Comparison of ENCODE assay signal across 8 mouse cellular contexts in genomic region chr16:17275721-17276120, GRCm38 (mm10). TPM values are rescaled to one million over a fixed set of nuclear protein-coding genes. Genes with fewer than 3 reads are reported as not detected.
DNase-seq lines count a peak whose midpoint lies in the region; ATAC-seq and TF ChIP-seq lines count a peak whose summit lies in the region.

TSS of gene Tmem191c (plus strand) at chr16:17276077.

- H3K4me3 ChIP-seq in heart, embryonic 16.5 days (ENCODE audit: low read length), result peak within 1 kb of the TSS; percentile 78
- peak within 1 kb of the TSS; percentile 70 to 84 for H3K4me3 ChIP-seq in ES-E14 (ENCODE audit: insufficient read depth in 1 of 2, low read depth in 1 of 2, low read length in 2 of 2, poor library complexity in 1 of 2, severe bottlenecking in 1 of 2)
- H3K4me3 ChIP-seq in forebrain, embryonic 16.5 days (replicated peaks; ENCODE audit: low read length), result peak within 1 kb of the TSS; percentile 59
- H3K4me3 ChIP-seq in limb, embryonic 14.5 days (replicated peaks; ENCODE audit: low read length), result peak within 1 kb of the TSS; percentile 56

- no peak for ATAC-seq in heart, embryonic 16.5 days (replicated peaks; ENCODE audit: extremely low read depth, insufficient read depth, low FRiP score)
- no peak for ATAC-seq in forebrain, embryonic 16.5 days
- no peak for ATAC-seq in limb, embryonic 14.5 days (ENCODE audit: low FRiP score, low read depth)

- TF ChIP-seq POLR2A in limb, embryonic 14.5 days (IDR thresholded peaks at IDR 0.05; ENCODE audit: borderline replicate concordance, extremely low read depth, insufficient read depth, insufficient read length), result no peak

- H3K27me3 ChIP-seq in heart, embryonic 16.5 days (ENCODE audit: control insufficient read depth, insufficient read depth, low read length), result peaks cover 19% of the 10 kb centered on the region
- H3K27me3 ChIP-seq in forebrain, embryonic 16.5 days (replicated peaks; ENCODE audit: control insufficient read depth, insufficient read depth, low read length), result peaks cover 21% of the 10 kb centered on the region
- H3K27me3 ChIP-seq in limb, embryonic 14.5 days (ENCODE audit: control insufficient read depth, insufficient read depth, low read length), result peaks cover 21% of the 10 kb centered on the region

- H3K27ac ChIP-seq in heart, embryonic 16.5 days (ENCODE audit: low read length), result peak within 1 kb of the TSS; percentile 64
- peak within 1 kb of the TSS; percentile 61 for H3K27ac ChIP-seq in ES-E14 (ENCODE audit: insufficient read depth, low read depth, low read length, poor library complexity, severe bottlenecking)
- H3K27ac ChIP-seq in forebrain, embryonic 16.5 days (ENCODE audit: low read length), result peak within 1 kb of the TSS; percentile 78
- H3K27ac ChIP-seq in limb, embryonic 14.5 days (replicated peaks; ENCODE audit: low read depth, low read length), result peak within 1 kb of the TSS; percentile 72

- no peak for DNase-seq in heart, adult 18-20 months
- DNase-seq in ES-E14 (ENCODE audit: low read depth, low spot score), result no peak
- DNase-seq in limb, embryonic 14.5 days (ENCODE audit: low spot score), result no peak
- DNase-seq in right cerebral cortex, postnatal 4 days, result no peak
- no peak for DNase-seq in cerebellum, adult 11-12 months
- DNase-seq in spleen, postnatal 14 days (ENCODE audit: low spot score in 2 of 2), result no peak

- H3K4me1 ChIP-seq in heart, embryonic 16.5 days (ENCODE audit: control insufficient read depth, insufficient read depth, low read length), result peaks cover 18% of the 10 kb centered on the region
- H3K4me1 ChIP-seq in ES-E14 (ENCODE audit: control insufficient read depth in 2 of 2, insufficient read depth in 2 of 2, low read length in 2 of 2, poor library complexity in 1 of 2), result peaks cover 0 to 3% of the 10 kb centered on the region in 2 experiments; a peak in 1 of 4 replicates
- peaks cover 19% of the 10 kb centered on the region for H3K4me1 ChIP-seq in forebrain, embryonic 16.5 days (replicated peaks; ENCODE audit: control insufficient read depth, insufficient read depth, low read length)
- H3K4me1 ChIP-seq in limb, embryonic 14.5 days (ENCODE audit: control insufficient read depth, insufficient read depth, low read length), result peaks cover 16% of the 10 kb centered on the region

- H3K4me2 ChIP-seq in heart, embryonic 16.5 days (ENCODE audit: low read depth, low read length), result peak within 1 kb of the TSS; percentile 99
- peak within 1 kb of the TSS; percentile 89 for H3K4me2 ChIP-seq in forebrain, embryonic 16.5 days (ENCODE audit: low read length)
- peak within 1 kb of the TSS; percentile 92 for H3K4me2 ChIP-seq in limb, embryonic 14.5 days (replicated peaks; ENCODE audit: low read depth, low read length, severe bottlenecking)

- H3K9ac ChIP-seq in heart, embryonic 16.5 days (ENCODE audit: low read length), result peak within 1 kb of the TSS; percentile 77
- peak within 1 kb of the TSS; percentile 77 for H3K9ac ChIP-seq in ES-E14 (ENCODE audit: insufficient read depth, low read depth, low read length, poor library complexity, severe bottlenecking)
- H3K9ac ChIP-seq in forebrain, embryonic 16.5 days (replicated peaks; ENCODE audit: low read depth, low read length), result peak within 1 kb of the TSS; percentile 62
- H3K9ac ChIP-seq in limb, embryonic 14.5 days (ENCODE audit: low read depth, low read length, severe bottlenecking), result peak within 1 kb of the TSS; percentile 50; the same call in 1 of the 2 replicates

- in situ Hi-C loops in ES-E14 (cut with MboI; ENCODE audit: low sequenced_read_pairs in 2 of 2, unreplicated experiment in 2 of 2), result no loop called here

- peaks cover 4% of the 10 kb centered on the region; the same call in 1 of the 2 replicates for H3K36me3 ChIP-seq in heart, embryonic 16.5 days (ENCODE audit: control insufficient read depth, insufficient read depth)
- peaks cover 4% of the 10 kb centered on the region; the same call in 1 of the 2 replicates for H3K36me3 ChIP-seq in ES-E14 (ENCODE audit: control insufficient read depth, insufficient read depth, low read length, poor library complexity, severe bottlenecking)
- peaks cover 6% of the 10 kb centered on the region for H3K36me3 ChIP-seq in forebrain, embryonic 16.5 days (ENCODE audit: control insufficient read depth, insufficient read depth)
- H3K36me3 ChIP-seq in limb, embryonic 14.5 days (ENCODE audit: control insufficient read depth, insufficient read depth, low read length), result peaks cover 15% of the 10 kb centered on the region

- WGBS in heart, embryonic 16.5 days, result 54% methylated on average over 7 of the region's 7 CpGs
- 60% methylated on average over 7 of the region's 7 CpGs for WGBS in forebrain, embryonic 16.5 days
- 57% methylated on average over 7 of the region's 7 CpGs for WGBS in limb, embryonic 14.5 days

- peaks cover 4% of the 10 kb centered on the region for H3K9me3 ChIP-seq in heart, embryonic 16.5 days (replicated peaks; ENCODE audit: control insufficient read depth, low read length)
- H3K9me3 ChIP-seq in ES-E14 (ENCODE audit: control insufficient read depth, insufficient read depth, low read depth, low read length), result no peaks in the 10 kb centered on the region
- peaks cover 3% of the 10 kb centered on the region; the same call in 1 of the 2 replicates for H3K9me3 ChIP-seq in forebrain, embryonic 16.5 days (ENCODE audit: control insufficient read depth, low read length)
- H3K9me3 ChIP-seq in limb, embryonic 14.5 days (ENCODE audit: control insufficient read depth, low read length), result peaks cover 4% of the 10 kb centered on the region

TF ChIP-seq in ES-E14, 5 proteins besides CTCF, POLR2A, EP300 and RAD21:
- TF ChIP-seq ZC3H11A (IDR thresholded peaks at IDR 0.05; ENCODE audit: borderline replicate concordance, low read depth, low read length) (no peak), MAFK (IDR thresholded peaks at IDR 0.05; ENCODE audit: insufficient read depth, low read depth, low read length) (no peak), ZNF384 (IDR thresholded peaks at IDR 0.05; ENCODE audit: low read depth, low read length) (no peak), CHD2 (IDR thresholded peaks at IDR 0.05; ENCODE audit: low read depth, low read length) (no peak), HCFC1 (IDR thresholded peaks at IDR 0.05; ENCODE audit: borderline replicate concordance, insufficient read depth, low read length) (no peak)
TF ChIP-seq in ES-E14: peak in this region for 0.

RNA-seq across cellular contexts. Expression of gene Tmem191c, which starts in this region (rescaled TPM):
- polyA plus RNA-seq in heart, embryonic 16.5 days (2015; fragmentation: Nextera tagmentation; extraction: Ambion mirVana), result 10.8 and 15.0 TPM in 2 replicates
- 1 to 10 TPM; 1.2 to 1.6 TPM for total RNA-seq in heart, adult 18-20 months (2021)
- 45.1 and 68.6 TPM in 2 replicates for total RNA-seq in ES-E14 (2012; rRNA removed)
- polyA plus RNA-seq in forebrain, embryonic 16.5 days (2015; fragmentation: Nextera tagmentation; extraction: Ambion mirVana), result 23.0 and 43.0 TPM in 2 replicates
- 23.8 and 28.2 TPM in 2 replicates for polyA plus RNA-seq in limb, embryonic 14.5 days (2012; rRNA removed)
- polyA plus RNA-seq in limb, embryonic 14.5 days (2014; fragmentation: Nextera tagmentation; extraction: Ambion mirVana), result 7.5 and 8.2 TPM in 2 replicates

Comparison
In these comparisons a context has a peak if more than half of its experiments do, and no peak if none do; other contexts are left out.
1. RNA of gene Tmem191c (total RNA-seq): 45.1 to 68.6 TPM in ES-E14; 1.2 to 1.6 TPM in heart, adult 18-20 months; every median in the first group is over 10 times any median in the second.
2. Peak in every context shown above with its lines, with median percentiles within 50 percentile points of each other: H3K27ac ChIP-seq, H3K4me2 ChIP-seq, H3K4me3 ChIP-seq and H3K9ac ChIP-seq.